Mouse (Mus musculus) embryonic facial prominence, embryonic 14.5 days (tissue): ENCODE measurements around the gene Ttbk1. TPM values are rescaled to one million over a fixed set of nuclear protein-coding genes. Genes with fewer than 3 reads are reported as not detected.

Source experiments
- ATAC-seq: fragments of 200-750 bp; cut with Nextera tagmentation; 2 replicates; pipeline ENCODE4 v1.8.0; 2017; ENCODE audit warnings: low read depth, moderate number of reproducible peaks, moderate TSS enrichment
- DNase-seq: peaks from one replicate; pipeline ENCODE4 v3.0.0-alpha.2; 2015; ENCODE audit warnings: low spot score
- H3K27ac ChIP-seq: fragments of 300-500 bp; sonication (generic); replicated peaks from 2 replicates; pipeline ENCODE4 v1.5.1; 2014; ENCODE audit warnings: low read depth, mild to moderate bottlenecking, low read length, moderate library complexity
- H3K27me3 ChIP-seq: fragments of 300-500 bp; sonication (generic); replicated peaks from 2 replicates; pipeline ENCODE4 v1.6.1; 2014; ENCODE audit warnings: low read length; ENCODE audit not compliant: control insufficient read depth, insufficient read depth
- H3K36me3 ChIP-seq: fragments of 300-500 bp; sonication (generic); 2 replicates; pipeline ENCODE4 v1.6.1; 2014; ENCODE audit warnings: low read length, mixed read lengths; ENCODE audit not compliant: control insufficient read depth, insufficient read depth
- H3K4me1 ChIP-seq: fragments of 300-500 bp; sonication (generic); 2 replicates; pipeline ENCODE4 v1.6.1; 2014; ENCODE audit warnings: antibody characterized with exemption, low read length; ENCODE audit not compliant: control insufficient read depth, insufficient read depth
- H3K4me2 ChIP-seq: fragments of 300-500 bp; sonication (generic); 2 replicates; pipeline ENCODE4 v1.6.1; 2014; ENCODE audit warnings: low read depth, mild to moderate bottlenecking, low read length, moderate library complexity, mixed read lengths
- H3K4me3 ChIP-seq: fragments of 300-500 bp; sonication (generic); 2 replicates; pipeline ENCODE4 v1.5.1; 2014; ENCODE audit warnings: low read depth, mild to moderate bottlenecking, low read length
- H3K9ac ChIP-seq: fragments of 300-500 bp; sonication (generic); 2 replicates; pipeline ENCODE4 v1.6.1; 2014; ENCODE audit warnings: low read depth, mild to moderate bottlenecking, low read length, moderate library complexity, mixed read lengths
- H3K9me3 ChIP-seq: fragments of 300-500 bp; sonication (generic); 2 replicates; pipeline ENCODE4 v1.6.1; 2016; ENCODE audit warnings: low read length; ENCODE audit not compliant: control insufficient read depth
- WGBS: fragments of 180-500 bp; shearing (Covaris S2); extraction: QIAGEN DNeasy Blood & Tissue Kit; methylation state at CpG from one replicate; pipeline ENCODE4 v1.1.7; 2014; 5-methylcytosine and 5-hydroxymethylcytosine counted together
- polyA plus RNA-seq: library from polyadenylated mRNA; unstranded; fragments of >200 nt; fragmentation: Nextera tagmentation; extraction: Ambion mirVana; gene quantifications from 2 replicates; pipeline ENCODE4 v1.2.1, GENCODE M21; 2014

Gene Ttbk1
- polyA plus RNA-seq, 1 experiment from 2014 or later = 0.61 TPM

- WGBS = 89% methylated on average over 14 of the region's 16 CpGs
- H3K27me3 ChIP-seq = peaks cover 45% of the 10 kb centered on the region
- no peaks in the 10 kb centered on the region for H3K36me3 ChIP-seq
- no peak overlapping the region for H3K4me3 ChIP-seq
- H3K27ac ChIP-seq = no peak overlapping the region
- ATAC-seq (no peak), DNase-seq (no peak)
- H3K9ac ChIP-seq = no peak overlapping the region
- no peak overlapping the region for H3K4me2 ChIP-seq
- H3K4me1 ChIP-seq = peaks cover 3% of the 10 kb centered on the region; the same call in 1 of the 2 replicates
- peaks cover 2% of the 10 kb centered on the region; the same call in 1 of the 2 replicates for H3K9me3 ChIP-seq
Measured at GRCm38 (mm10) chr17:46446264-46446663, 41.2 kb downstream of the Ttbk1 start.

GRCm38 (mm10) chr17:46444839-46445579 lies 42.5 kb downstream of the Ttbk1 start:
- Histone ChIP-seq H3K27ac (no peak overlapping the region), H3K36me3 (no peaks in the 10 kb centered on the region), H3K9ac (peak overlapping the region; percentile 54), H3K27me3 (peaks cover 45% of the 10 kb centered on the region), H3K4me1 (peaks cover 3% of the 10 kb centered on the region; the same call in 1 of the 2 replicates), H3K4me2 (peak overlapping the region; percentile 78), H3K9me3 (no peaks in the 10 kb centered on the region), H3K4me3 (peak overlapping the region; percentile 41)
- ATAC-seq (no peak; the same call in 1 of the 2 replicates), DNase-seq (no peak)
- 1% methylated on average over 32 of the region's 50 CpGs for WGBS

GRCm38 (mm10) chr17:46439176-46439575 lies 48.3 kb downstream of the Ttbk1 start:
- no peaks in the 10 kb centered on the region for H3K9me3 ChIP-seq
- no peak overlapping the region for H3K27ac ChIP-seq
- H3K4me3 ChIP-seq = no peak overlapping the region
- H3K9ac ChIP-seq = no peak overlapping the region
- no peak for DNase-seq
- no peak overlapping the region for H3K4me2 ChIP-seq
- peaks cover 25% of the 10 kb centered on the region for H3K27me3 ChIP-seq
- no peaks in the 10 kb centered on the region for H3K36me3 ChIP-seq
- WGBS = 92% methylated on average over 10 of the region's 10 CpGs
- H3K4me1 ChIP-seq = no peaks in the 10 kb centered on the region
- no peak for ATAC-seq

- 78% methylated on average over 4 of the region's 4 CpGs for WGBS
- no peaks in the 10 kb centered on the region for H3K9me3 ChIP-seq
- no peak for DNase-seq
- no peak within 1 kb of the TSS for H3K4me3 ChIP-seq
- H3K27me3 ChIP-seq = peaks cover 17% of the 10 kb centered on the region
- no peak within 1 kb of the TSS for H3K27ac ChIP-seq
- 0 out of 2 replicates have a peak within 1 kb of the TSS, but pooled peaks have one; percentile 25 for H3K9ac ChIP-seq
- no peak within 1 kb of the TSS for H3K4me2 ChIP-seq
- H3K4me1 ChIP-seq = peaks cover 5% of the 10 kb centered on the region; the same call in 1 of the 2 replicates
- no peak for ATAC-seq
- H3K36me3 ChIP-seq = no peaks in the 10 kb centered on the region
Measured at GRCm38 (mm10) chr17:46438298-46438873, 49.1 kb downstream of the Ttbk1 start, which contains the start of gene Slc22a7. Slc22a7 (minus strand) TSS chr17:46438457.

- peak; percentile 44 for DNase-seq
- 23% methylated on average over 19 of the region's 23 CpGs for WGBS
- ATAC-seq = peak; percentile 73
- Histone ChIP-seq H3K9me3 (no peaks in the 10 kb centered on the region), H3K27ac (no peak overlapping the region), H3K4me1 (peaks cover 5% of the 10 kb centered on the region; the same call in 1 of the 2 replicates), H3K4me3 (no peak overlapping the region), H3K27me3 (0 out of 2 replicates have a peak, but pooled peaks cover 4% of the 10 kb centered on the region), H3K9ac (peak overlapping the region; percentile 25; the same call in 1 of the 2 replicates), H3K36me3 (no peaks in the 10 kb centered on the region), H3K4me2 (no peak overlapping the region; the same call in 1 of the 2 replicates)
Measured at GRCm38 (mm10) chr17:46436672-46437366, 50.7 kb downstream of the Ttbk1 start.

- no peak; the same call in 1 of the 2 replicates for ATAC-seq
- Histone ChIP-seq H3K4me2 (peak overlapping the region; percentile 49), H3K27ac (no peak overlapping the region), H3K4me1 (peaks cover 12% of the 10 kb centered on the region), H3K36me3 (no peaks in the 10 kb centered on the region), H3K9me3 (no peaks in the 10 kb centered on the region), H3K9ac (peak overlapping the region; percentile 40; the same call in 1 of the 2 replicates), H3K4me3 (peak overlapping the region; percentile 14; the same call in 1 of the 2 replicates), H3K27me3 (0 out of 2 replicates have a peak, but pooled peaks cover 4% of the 10 kb centered on the region)
- DNase-seq = no peak
- 3% methylated on average over 15 of the region's 17 CpGs for WGBS
Measured at GRCm38 (mm10) chr17:46433627-46434026, 53.8 kb downstream of the Ttbk1 start.

- Histone ChIP-seq H3K9ac (no peak within 1 kb of the TSS), H3K9me3 (no peaks in the 10 kb centered on the region), H3K27ac (no peak within 1 kb of the TSS; the same call in 1 of the 2 replicates), H3K4me1 (peaks cover 10% of the 10 kb centered on the region), H3K27me3 (no peaks in the 10 kb centered on the region), H3K4me2 (peak within 1 kb of the TSS; percentile 47), H3K4me3 (peak within 1 kb of the TSS; percentile 15; the same call in 1 of the 2 replicates), H3K36me3 (no peaks in the 10 kb centered on the region)
- WGBS = 5% methylated on average over 18 of the region's 18 CpGs
- DNase-seq (peak; percentile 64), ATAC-seq (peak; percentile 61)
Measured at GRCm38 (mm10) chr17:46428761-46429414, 58.6 kb downstream of the Ttbk1 start, which contains the start of gene Crip3. Crip3 (plus strand) TSS chr17:46428926.

- Histone ChIP-seq H3K27ac (no peak overlapping the region), H3K9ac (no peak overlapping the region)
Measured at GRCm38 (mm10) chr17:46426496-46426895, 61.0 kb downstream of the Ttbk1 start.

More at GRCm38 (mm10) chr17:46426496-46426895, 61.0 kb downstream of the Ttbk1 start:
- Histone ChIP-seq H3K27me3 (no peaks in the 10 kb centered on the region), H3K9me3 (no peaks in the 10 kb centered on the region), H3K4me2 (no peak overlapping the region), H3K36me3 (no peaks in the 10 kb centered on the region), H3K4me1 (peaks cover 7% of the 10 kb centered on the region; the same call in 1 of the 2 replicates), H3K4me3 (no peak overlapping the region)
- no peak for ATAC-seq
- DNase-seq = no peak
